Mouse (Mus musculus) heart, postnatal 0 days (tissue): ENCODE measurements around the gene Apopt1.

ENCODE experiments used
- CTCF ChIP-seq: IDR thresholded peaks from 2 replicates; pipeline ENCODE4 v1.5.1; 2016; ENCODE audit warnings: antibody characterized with exemption, control low read depth, low read depth
- EP300 ChIP-seq: IDR thresholded peaks from 2 replicates; pipeline ENCODE4 v1.6.1; 2016; ENCODE audit warnings: antibody characterized with exemption, low read depth

DNA sequence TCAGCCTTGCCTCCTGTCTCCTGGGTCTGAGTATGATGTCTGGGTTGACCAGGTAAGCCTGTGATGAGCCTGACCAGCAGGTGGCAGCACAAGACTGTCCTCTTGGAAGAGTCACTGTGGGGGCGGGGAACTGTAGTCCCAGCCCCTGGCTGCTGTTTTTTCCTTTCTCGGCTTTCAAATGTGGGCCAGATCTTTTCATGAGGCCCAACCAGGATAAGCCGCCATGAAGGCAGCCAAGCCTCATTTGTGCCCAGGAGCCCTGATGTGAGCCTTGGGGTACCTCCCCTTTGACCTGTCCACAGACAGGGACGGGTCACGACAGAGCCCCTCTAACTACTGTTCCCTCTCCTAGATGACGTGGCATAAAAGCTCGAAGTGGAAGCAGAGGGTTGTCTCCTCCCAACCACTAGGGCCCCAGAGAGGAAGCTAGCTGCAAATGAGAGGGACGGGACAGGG lies 44.6 kb upstream of the Apopt1 start:
- TF ChIP-seq CTCF (peak; percentile 97), EP300 (peak; percentile 70; the same call in 1 of the 2 replicates)
